In genomic region chr15:81584913-81585745, GRCm38 (mm10) we compare ENCODE assay signal across 8 mouse cellular contexts. TPM values are rescaled to one million over a fixed set of nuclear protein-coding genes. Genes with fewer than 3 reads are reported as not detected.
DNase-seq lines count a peak whose midpoint lies in the region; ATAC-seq lines count a peak whose summit lies in the region.

Gene Ep300 (plus strand): TSS chr15:81585351.

- H3K9me3 ChIP-seq in intestine, embryonic 14.5 days (ENCODE audit: control insufficient read depth, low read length), result no peaks in the 10 kb centered on the region

- no peaks in the 10 kb centered on the region for H3K27me3 ChIP-seq in intestine, embryonic 14.5 days (replicated peaks; ENCODE audit: control insufficient read depth, insufficient read depth, low read length)

- ATAC-seq in intestine, embryonic 14.5 days (replicated peaks; ENCODE audit: low FRiP score, low TSS enrichment, low read depth), result peak; percentile 94

- intact Hi-C loops in left cerebral cortex, postnatal 14 days (cut with DNase I), result loop anchor here (2.0 kb wide), 2 partner anchors 62 to 118 kb away; partner anchors contain the start of gene Rbx1

- under 1% methylated on average over 58 of the region's 68 CpGs for WGBS in intestine, embryonic 14.5 days

- peak within 1 kb of the TSS; percentile 100 for H3K9ac ChIP-seq in intestine, embryonic 14.5 days (ENCODE audit: low read length)

- peak within 1 kb of the TSS; percentile 97 for H3K4me2 ChIP-seq in intestine, embryonic 14.5 days (ENCODE audit: low read length)

- peak; percentile 92 to 93 for DNase-seq in adrenal gland, adult 18-20 months (ENCODE audit: low spot score in 2 of 2)
- peak; percentile 99 for DNase-seq in embryo, embryonic 11 days
- peak; percentile 97 for DNase-seq in gastrocnemius, postnatal 25 days
- peak; percentile 94 for DNase-seq in intestine, embryonic 14.5 days (ENCODE audit: low spot score)
- peak; percentile 98 for DNase-seq in left cerebral cortex, postnatal 14 days (ENCODE audit: low spot score in 2 of 2)
- peak; percentile 99 for DNase-seq in mesoderm, embryonic 11.5 days (ENCODE audit: low read depth, low spot score)
- DNase-seq in right cerebral cortex, postnatal 36 days (ENCODE audit: low spot score in 2 of 2), result peak; percentile 96 to 97
- DNase-seq in yolk sac, embryonic 10.5 days (ENCODE audit: low spot score), result peak; percentile 98

- peak within 1 kb of the TSS; percentile 100 for H3K27ac ChIP-seq in intestine, embryonic 14.5 days (ENCODE audit: low read depth)

- peaks cover 14% of the 10 kb centered on the region for H3K4me1 ChIP-seq in intestine, embryonic 14.5 days (replicated peaks; ENCODE audit: control insufficient read depth, insufficient read depth, low read length)

- peak within 1 kb of the TSS; percentile 98 for H3K4me3 ChIP-seq in intestine, embryonic 14.5 days (ENCODE audit: low read depth, low read length)

- H3K36me3 ChIP-seq in intestine, embryonic 14.5 days (ENCODE audit: control insufficient read depth, insufficient read depth, low read length), result peaks cover 8% of the 10 kb centered on the region

RNA-seq across cellular contexts. Expression of gene Ep300, which starts in this region (rescaled TPM):
- 10 to 100 TPM; 52.4 to 59.7 TPM for total RNA-seq in adrenal gland, adult 18-20 months (2021)
- total RNA-seq in gastrocnemius, postnatal 25 days (2021), result 10 to 100 TPM; 26.9 to 34.6 TPM
- 21.1 and 24.0 TPM in 2 replicates for polyA plus RNA-seq in intestine, embryonic 14.5 days (2014; fragmentation: Nextera tagmentation; extraction: Ambion mirVana)
- total RNA-seq in left cerebral cortex, postnatal 14 days (2021), result 10 to 100 TPM; 57.9 to 58.3 TPM

Comparison
In these comparisons a context has a peak if more than half of its experiments do, and no peak if none do; other contexts are left out.
1. Peak in every context shown above with its lines: DNase-seq, ATAC-seq, H3K4me3 ChIP-seq and H3K27ac ChIP-seq.